Mouse (Mus musculus) heart, adult 9 months (tissue): ENCODE data around the gene Slc16a6.

Experiments used
- DNase-seq, 2 experiments: peaks; one replicate each; pipeline ENCODE4 v3.0.0; 2022; ENCODE audit warnings: low spot score in 2 of 2

Slc16a6 gene

GRCm38 (mm10) chr11:109487111-109487510, 13.7 kb upstream of the Slc16a6 start:
- DNase-seq = no peak

DNA sequence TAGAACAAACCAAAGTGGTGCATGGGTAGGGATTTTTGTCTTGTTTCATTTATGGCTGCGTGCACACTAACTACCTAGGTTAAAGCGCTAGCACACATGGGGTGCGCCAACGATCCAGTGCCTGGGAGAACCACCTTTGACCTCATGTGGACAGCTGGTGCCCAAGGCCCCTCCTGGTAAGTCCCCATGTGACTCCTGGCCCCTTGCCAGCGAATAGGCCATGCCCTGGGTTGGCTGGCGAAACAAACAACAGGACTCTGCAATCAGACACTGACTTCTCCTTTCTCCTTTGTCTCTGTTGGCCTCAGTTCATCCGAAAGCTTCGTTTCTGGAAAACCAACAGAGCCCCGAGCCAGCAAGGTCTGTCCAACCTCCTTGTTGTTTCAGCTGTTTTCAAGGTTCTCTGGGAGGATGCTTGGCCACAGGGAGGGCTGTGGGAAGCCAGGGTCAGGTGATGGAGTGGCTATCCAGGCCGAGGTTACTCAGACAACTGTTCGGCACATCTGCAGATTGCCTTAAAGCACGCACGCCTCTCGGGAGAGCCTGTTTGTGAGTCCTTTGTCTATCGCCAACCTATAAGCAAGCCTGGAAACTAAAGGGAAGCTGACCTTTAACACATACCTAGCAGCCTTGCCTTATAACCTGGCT, 12.1 kb upstream of the Slc16a6 start:
- no peak for DNase-seq

GRCm38 (mm10) chr11:109480440-109480839, 7.0 kb upstream of the Slc16a6 start:
- DNase-seq = no peak

DNA sequence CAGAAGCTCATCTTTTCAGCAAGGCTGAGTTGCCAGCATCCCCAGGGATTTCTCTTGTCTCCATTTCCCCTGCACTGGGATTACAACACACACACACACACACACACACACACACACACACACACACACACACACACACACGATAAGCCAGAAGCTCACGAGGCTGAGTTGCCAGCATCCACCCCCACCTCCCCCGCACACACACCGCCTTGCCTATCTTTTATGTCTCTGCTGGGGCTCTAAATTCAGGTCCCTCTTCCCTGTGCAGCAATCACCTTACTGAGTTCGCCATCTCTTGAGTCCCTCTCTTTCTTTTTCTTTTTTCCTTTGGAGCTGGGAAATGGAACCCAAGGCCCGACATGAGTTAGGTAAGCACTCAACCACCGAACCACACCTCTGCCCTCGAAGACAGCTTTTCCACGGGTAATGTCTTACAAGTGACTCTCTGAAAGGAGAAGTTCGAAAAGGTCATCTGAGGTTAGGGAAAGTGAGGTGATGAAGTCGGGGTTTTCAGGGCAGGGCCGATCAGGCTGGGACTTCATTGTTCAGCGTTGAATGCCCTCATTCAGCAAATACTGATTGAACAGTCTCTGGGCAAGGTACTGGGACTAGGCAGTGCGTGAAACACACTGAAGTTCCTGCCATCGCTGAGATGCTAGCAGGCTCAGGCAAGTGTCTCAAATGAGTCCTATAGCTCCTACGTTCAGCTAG, 6.3 kb upstream of the Slc16a6 start:
- DNase-seq = no peak

DNA sequence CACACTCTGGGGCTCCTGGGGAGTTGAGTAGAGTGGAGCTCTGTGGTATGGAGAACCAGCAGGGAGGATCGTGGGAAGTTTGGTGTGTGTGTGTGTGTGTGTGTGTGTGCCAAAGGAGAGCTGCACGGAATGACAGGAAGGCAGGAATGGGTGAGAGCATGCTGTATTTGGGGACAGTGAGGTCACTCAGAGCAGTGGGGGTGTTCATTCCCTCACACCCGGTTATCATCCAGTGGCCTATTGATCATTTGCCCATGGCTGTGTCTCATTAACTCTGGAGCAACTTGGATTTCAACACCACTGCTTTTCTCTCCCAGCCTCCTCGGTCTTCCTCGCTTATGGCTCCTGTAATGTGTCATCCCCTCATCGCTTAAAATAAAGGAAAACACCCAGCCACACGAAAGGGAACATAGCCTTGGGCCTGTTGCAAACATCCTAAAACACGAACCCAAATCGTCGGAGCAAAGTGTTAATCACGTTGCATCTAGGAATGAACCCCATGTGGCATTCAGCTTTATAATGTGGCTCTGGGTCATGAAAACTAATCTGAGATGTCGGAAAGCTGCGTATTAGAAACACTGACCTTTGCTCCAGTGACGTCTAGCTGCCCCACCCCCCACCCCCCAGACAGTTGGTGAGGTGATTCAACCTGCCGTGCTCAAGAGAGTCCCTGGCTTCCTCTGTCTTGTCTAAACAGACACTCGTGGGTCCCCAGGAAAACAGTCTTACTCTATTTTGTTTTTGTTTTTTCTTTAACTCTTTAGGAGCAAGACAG, 4.4 kb upstream of the Slc16a6 start:
- DNase-seq = no peak

- DNase-seq = no peak
Observed at GRCm38 (mm10) chr11:109476653-109477052, 3.3 kb upstream of the Slc16a6 start.

DNA sequence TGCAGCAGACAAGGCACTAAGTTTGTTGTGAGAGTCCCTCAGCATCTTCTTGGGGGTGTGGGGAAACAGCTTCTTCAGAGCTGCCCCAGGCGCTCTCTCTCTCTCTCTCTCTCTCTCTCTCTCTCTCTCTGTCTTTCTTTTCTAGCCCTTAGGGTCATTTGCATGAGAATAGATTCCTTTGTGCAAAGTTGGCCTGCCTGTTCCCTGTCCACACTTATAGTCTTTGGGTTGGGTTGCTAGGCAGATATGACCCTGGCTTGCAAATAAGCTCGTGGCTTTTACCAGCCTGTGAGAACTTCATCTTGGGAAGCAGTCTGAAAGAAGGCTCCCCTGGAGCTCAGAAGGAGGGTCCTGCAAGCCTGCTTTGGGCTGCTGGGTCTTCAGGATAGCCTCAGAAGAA, 2.8 kb upstream of the Slc16a6 start:
- no peak for DNase-seq

GRCm38 (mm10) chr11:109475717-109476116, 2.3 kb upstream of the Slc16a6 start:
- DNase-seq = no peak

- no peak for DNase-seq
Observed at GRCm38 (mm10) chr11:109474836-109475235, 1.4 kb upstream of the Slc16a6 start.

DNA sequence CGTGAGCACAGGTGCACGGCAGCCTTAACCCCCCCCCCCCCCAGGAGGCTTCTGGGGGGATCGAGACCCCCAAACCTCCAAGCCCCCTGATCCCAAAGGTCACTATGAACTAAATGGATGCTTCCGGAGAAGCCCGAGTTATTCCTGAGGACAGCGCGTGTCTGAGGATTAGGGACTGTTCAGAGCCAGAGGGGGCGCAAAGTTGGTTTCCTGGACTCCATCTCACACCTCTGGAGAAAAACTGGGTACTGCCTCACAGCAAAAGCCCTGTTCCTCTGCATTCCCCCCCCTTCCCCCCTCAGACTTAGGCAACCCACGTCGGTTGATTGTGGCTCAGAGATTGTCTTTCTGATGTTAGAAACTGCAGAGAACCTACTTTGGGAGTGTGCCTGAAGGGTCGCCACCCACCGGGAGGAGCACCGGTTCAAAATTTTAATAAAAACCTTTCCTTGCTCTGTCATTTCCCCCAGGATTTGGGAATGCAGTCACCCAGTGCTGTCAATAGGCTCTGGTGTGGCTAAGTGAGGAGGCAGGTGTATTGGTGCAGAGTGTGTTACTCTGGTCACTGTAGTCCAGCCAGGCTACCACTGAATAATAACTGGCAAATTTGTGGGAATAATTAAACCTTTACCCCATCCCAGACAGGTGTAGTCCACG, 816 bp upstream of the Slc16a6 start:
- no peak for DNase-seq

- DNase-seq = no peak
Observed at GRCm38 (mm10) chr11:109472821-109473170, 602 bp downstream of the Slc16a6 start.

GRCm38 (mm10) chr11:109472171-109472691, 1.2 kb downstream of the Slc16a6 start:
- DNase-seq = peak in 1 of 2 experiments; percentile 19

DNA sequence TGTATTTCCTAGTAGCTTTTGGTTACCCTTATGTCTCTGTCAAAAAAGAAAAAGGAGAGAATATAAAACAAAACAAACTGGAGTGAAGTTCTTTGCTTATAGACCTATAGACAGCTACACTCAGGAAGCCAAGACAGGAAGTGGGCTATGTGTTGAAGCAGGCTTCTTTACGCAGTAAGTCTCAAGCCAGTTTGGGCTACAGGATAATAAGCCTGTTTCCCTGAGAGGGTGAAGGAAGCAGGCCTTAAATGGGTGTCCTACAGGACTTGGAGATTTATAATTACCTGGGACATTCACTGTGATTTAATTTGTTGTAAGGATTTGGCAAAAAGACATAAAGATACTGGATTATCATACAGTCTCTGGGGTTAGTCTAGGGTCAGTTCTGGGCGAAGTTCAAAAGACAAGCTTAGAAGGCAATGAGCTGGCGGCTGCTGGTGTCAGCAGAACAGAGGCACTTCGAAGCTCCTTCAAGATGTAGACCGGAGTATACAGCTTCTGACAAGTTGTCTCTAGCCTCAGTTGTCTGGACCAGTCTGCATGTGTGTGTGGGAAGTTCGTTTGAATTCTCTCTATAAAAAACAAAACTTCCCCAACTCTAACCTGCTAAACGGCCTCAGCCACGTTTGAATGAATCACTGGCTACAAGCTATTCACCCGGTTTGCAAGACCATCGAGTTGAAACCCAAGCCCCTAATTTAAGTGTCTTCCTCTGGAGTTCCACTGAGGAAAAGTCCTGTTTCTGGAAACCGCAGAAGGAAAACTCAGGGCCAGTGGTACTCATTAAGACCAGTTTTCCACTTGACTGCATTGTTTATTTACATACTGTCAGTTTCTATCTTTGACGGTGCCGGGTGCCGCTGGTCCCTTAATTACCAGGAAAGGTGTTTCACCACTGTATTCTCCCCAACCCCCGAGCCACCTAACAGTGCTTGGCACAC, 2.2 kb downstream of the Slc16a6 start:
- no peak for DNase-seq

DNA sequence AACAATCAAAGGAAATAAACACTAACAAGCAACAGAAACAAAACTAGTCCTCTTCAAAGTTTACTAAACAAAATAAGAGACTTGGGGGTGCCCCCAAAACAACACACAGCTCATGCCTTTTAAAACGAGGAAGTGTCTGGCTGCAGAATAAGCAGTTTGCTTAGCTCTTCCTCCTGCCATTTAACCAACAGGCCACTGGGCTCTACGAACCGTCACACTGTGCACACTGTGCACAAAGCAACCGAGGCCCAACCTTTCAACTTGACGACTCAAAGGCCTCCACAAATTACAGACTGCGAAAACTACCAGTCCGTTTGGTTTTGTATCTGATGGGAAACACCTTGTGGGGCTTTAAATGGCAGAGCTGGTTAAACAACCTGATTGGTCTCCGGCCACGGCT, 3.2 kb downstream of the Slc16a6 start:
- DNase-seq = no peak

GRCm38 (mm10) chr11:109468133-109468532, 5.3 kb downstream of the Slc16a6 start:
- peak in 1 of 2 experiments; percentile 7 for DNase-seq

DNA sequence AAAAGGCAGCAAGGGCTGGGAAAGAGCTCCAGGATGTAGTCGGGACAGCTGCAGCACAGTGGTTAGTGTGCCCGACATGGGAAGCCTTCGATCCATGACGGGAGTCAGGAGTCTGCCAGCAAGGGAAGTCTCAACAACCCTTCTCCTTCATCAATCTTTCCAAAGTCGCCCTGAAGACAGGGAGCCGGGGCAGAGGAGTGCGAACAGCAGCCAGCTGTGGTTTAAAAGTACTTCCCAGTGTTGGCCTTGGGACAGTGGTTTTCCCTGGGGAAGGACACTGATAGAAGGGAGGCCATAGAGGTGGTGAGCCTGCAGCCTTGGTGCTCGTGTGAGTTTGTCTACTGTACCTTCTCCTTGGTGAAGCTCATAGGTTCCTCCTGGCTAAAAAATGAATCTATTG, 6.4 kb downstream of the Slc16a6 start:
- DNase-seq = peak; percentile 21 to 25

- DNase-seq = no peak
Observed at GRCm38 (mm10) chr11:109465068-109465467, 8.3 kb downstream of the Slc16a6 start.

GRCm38 (mm10) chr11:109460586-109460985, 12.8 kb downstream of the Slc16a6 start:
- peak; percentile 45 to 56 for DNase-seq

GRCm38 (mm10) chr11:109458165-109458564, 15.2 kb downstream of the Slc16a6 start:
- DNase-seq = no peak

DNA sequence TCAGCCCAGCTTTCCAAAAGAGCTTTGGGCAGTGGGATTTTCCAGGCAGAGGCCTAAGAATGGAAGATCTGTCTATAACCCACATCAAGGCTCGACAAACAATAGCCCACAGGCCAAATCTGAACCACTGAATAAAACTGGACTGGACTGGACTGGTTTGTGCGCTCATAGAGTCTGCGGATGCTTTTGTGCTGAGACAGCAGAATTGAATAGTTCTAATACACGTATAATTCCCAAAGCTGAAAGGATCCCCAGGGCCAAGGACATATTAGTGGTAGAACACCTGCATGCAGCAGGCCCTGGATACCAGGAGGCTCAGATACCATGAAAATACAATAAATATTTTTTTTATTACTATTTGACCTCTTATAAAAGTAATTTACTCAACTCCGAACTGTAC, 17.1 kb downstream of the Slc16a6 start:
- DNase-seq = no peak

GRCm38 (mm10) chr11:109451169-109451568, 22.2 kb downstream of the Slc16a6 start:
- DNase-seq = no peak
